Mouse (Mus musculus) megakaryocyte, embryonic 14.5 days (primary cell): ENCODE results near the gene Mthfr.

ENCODE experiments used
- FLI1 ChIP-seq: IDR thresholded peaks from 2 replicates; pipeline ENCODE4 v1.6.1; 2012; ENCODE audit warnings: low read length, inconsistent platforms, mixed read lengths
- GATA1 ChIP-seq: IDR thresholded peaks from 3 replicates; pipeline ENCODE4 v1.6.1; 2012; ENCODE audit warnings: mixed read lengths, low read length, inconsistent platforms, borderline replicate concordance

- TF ChIP-seq GATA1 (no peak), FLI1 (no peak)
These were observed 42.3 kb downstream of the Mthfr start for GRCm38 (mm10) chr4:148081201-148081600.
